In the genomic region with DNA sequence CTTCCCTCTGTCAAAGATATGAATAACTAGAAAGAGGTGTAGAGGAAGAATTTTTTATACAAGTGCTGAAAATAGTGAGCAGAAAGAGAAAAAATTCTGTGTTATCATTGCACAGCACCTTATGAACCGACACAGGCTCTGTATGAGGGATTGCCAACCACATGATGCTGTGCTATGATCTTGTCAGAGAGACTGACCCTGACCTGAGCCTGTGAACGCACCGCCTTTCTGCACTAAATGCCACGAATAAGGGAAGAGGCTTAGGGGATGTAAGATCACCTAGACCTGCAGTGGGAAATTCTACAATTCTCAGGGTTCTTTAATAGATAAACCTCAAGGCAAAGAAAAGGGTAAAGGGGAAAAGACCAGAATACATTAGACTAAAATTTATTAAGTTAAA, we compare ENCODE assay signal across 15 mouse cellular contexts. TPM values are rescaled to one million over a fixed set of nuclear protein-coding genes. Genes with fewer than 3 reads are reported as not detected.
"Had no signal": no experiment of that assay in that cellular context is flagged by ENCODE, and none has a peak within 500 bp of the region (broad histone marks: within the 10 kb centered on the region; RNA-seq: fewer than 3 reads in every experiment).

No protein-coding gene starts in this region.

- DNase-seq: cerebellum, adult 9-10 months; cerebellum, adult 9-11 months; cerebellum, postnatal 10 days; cerebellum, postnatal 14 days; cerebellum, postnatal 25 days; cerebellum, postnatal 36 days; embryo, embryonic 11 days; forebrain, postnatal 0 days; gastrocnemius, adult 2 months; gastrocnemius, postnatal 10 days; gastrocnemius, postnatal 14 days; gastrocnemius, postnatal 25 days; gastrocnemius, postnatal 36 days; heart, adult 18-20 months; heart, adult 2 months had no signal

RNA-seq across cellular contexts. Expression of gene Gm12216, which starts 17.4 kb away (rescaled TPM):
- total RNA-seq: forebrain, postnatal 0 days had no signal
